In the genomic region with DNA sequence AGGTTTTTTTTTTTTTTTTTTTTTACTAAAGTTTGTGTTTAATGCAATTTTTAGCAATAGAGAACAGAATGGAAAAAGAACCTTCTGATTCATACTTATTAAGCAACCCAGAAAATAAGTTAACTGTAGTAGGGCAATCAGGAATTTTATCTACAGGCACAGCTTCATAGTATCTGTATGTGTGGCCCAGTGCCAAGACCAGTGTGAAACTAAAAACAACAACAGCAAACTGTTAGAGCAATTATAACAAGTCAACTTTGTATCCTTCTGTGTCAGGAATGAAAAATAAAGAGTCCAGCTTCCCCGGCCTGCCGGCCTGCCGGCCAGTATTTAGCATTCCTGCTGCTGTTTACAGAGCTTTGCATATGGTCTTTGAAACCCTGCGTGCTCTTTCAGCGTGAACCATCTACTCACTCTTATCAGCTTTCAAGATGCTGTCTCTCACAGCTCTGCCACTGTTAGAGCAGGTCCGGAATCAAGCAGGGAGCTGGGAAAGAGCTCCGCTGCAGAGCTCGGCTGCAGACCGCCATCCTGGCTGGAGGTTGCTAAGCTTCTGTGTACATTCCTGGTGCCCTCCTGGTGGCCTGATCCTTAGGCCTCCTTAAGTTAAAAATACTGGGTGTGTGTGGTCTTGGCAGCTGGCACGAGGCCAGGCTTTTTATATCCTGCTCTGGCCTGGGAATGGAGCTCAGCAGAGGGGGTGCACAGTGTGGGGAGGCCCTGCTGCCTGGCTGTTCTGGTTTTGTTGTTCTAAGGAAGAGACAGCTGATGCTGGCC, we compare ENCODE assay signal across 8 mouse cellular contexts.
DNase-seq lines count a peak whose midpoint lies in the region; ATAC-seq and TF ChIP-seq lines count a peak whose summit lies in the region.

No protein-coding gene starts in this region.

- no peaks in the 10 kb centered on the region for H3K36me3 ChIP-seq in embryonic facial prominence, embryonic 14.5 days (ENCODE audit: control insufficient read depth, insufficient read depth, low read length)
- no peaks in the 10 kb centered on the region for H3K36me3 ChIP-seq in heart, embryonic 15.5 days
- no peaks in the 10 kb centered on the region for H3K36me3 ChIP-seq in kidney, postnatal 0 days (ENCODE audit: insufficient read depth, low read length)

- peak; percentile 48 for DNase-seq in 3T3-L1 (ENCODE audit: low read depth, low spot score)
- peak; percentile 59 for DNase-seq in adrenal gland, postnatal 14 days
- DNase-seq in embryonic facial prominence, embryonic 14.5 days (ENCODE audit: low spot score), result peak; percentile 93
- peak; percentile 86 for DNase-seq in kidney, postnatal 0 days (ENCODE audit: low spot score)
- DNase-seq in lung, postnatal 25 days (ENCODE audit: low spot score), result peak; percentile 45
- DNase-seq in right cerebral cortex, adult 2 months (ENCODE audit: low spot score in 2 of 2), result peak; percentile 26 to 42
- DNase-seq in T-cell, adult 2 months (ENCODE audit: low spot score), result no peak

- no peaks in the 10 kb centered on the region for H3K9me3 ChIP-seq in embryonic facial prominence, embryonic 14.5 days (ENCODE audit: control insufficient read depth, low read length)
- H3K9me3 ChIP-seq in heart, embryonic 15.5 days (replicated peaks), result no peaks in the 10 kb centered on the region
- H3K9me3 ChIP-seq in kidney, postnatal 0 days (replicated peaks; ENCODE audit: low read length), result no peaks in the 10 kb centered on the region

- no peak overlapping the region for H3K9ac ChIP-seq in embryonic facial prominence, embryonic 14.5 days (ENCODE audit: low read depth, low read length)
- H3K9ac ChIP-seq in heart, embryonic 15.5 days, result no peak overlapping the region
- H3K9ac ChIP-seq in kidney, postnatal 0 days (ENCODE audit: low read depth, low read length), result no peak overlapping the region

- H3K4me3 ChIP-seq in embryonic facial prominence, embryonic 14.5 days (ENCODE audit: low read depth, low read length), result no peak overlapping the region
- H3K4me3 ChIP-seq in heart, embryonic 15.5 days, result peak overlapping the region; percentile 20
- no peak overlapping the region for H3K4me3 ChIP-seq in kidney, postnatal 0 days (replicated peaks; ENCODE audit: low read depth, low read length)

- H3K4me1 ChIP-seq in embryonic facial prominence, embryonic 14.5 days (ENCODE audit: control insufficient read depth, insufficient read depth, low read length), result peaks cover 46% of the 10 kb centered on the region
- peaks cover 83% of the 10 kb centered on the region for H3K4me1 ChIP-seq in heart, embryonic 15.5 days (replicated peaks)
- peaks cover 46% of the 10 kb centered on the region for H3K4me1 ChIP-seq in kidney, postnatal 0 days (replicated peaks; ENCODE audit: insufficient read depth, low read length)

- TF ChIP-seq CTCF in kidney, postnatal 0 days (IDR thresholded peaks at IDR 0.05; ENCODE audit: low read depth), result peak; percentile 24; the same call in 1 of the 2 replicates

- peak; percentile 88 for ATAC-seq in embryonic facial prominence, embryonic 14.5 days (ENCODE audit: low read depth)
- ATAC-seq in heart, embryonic 15.5 days (replicated peaks; ENCODE audit: insufficient number of reproducible peaks, insufficient read depth, low FRiP score, low read depth), result peak; percentile 84
- peak; percentile 73 for ATAC-seq in kidney, postnatal 0 days (replicated peaks; ENCODE audit: low FRiP score, low read depth)

- peak overlapping the region; percentile 33 for H3K4me2 ChIP-seq in embryonic facial prominence, embryonic 14.5 days (ENCODE audit: low read depth, low read length)
- peak overlapping the region; percentile 48 for H3K4me2 ChIP-seq in heart, embryonic 15.5 days
- peak overlapping the region; percentile 39 for H3K4me2 ChIP-seq in kidney, postnatal 0 days (ENCODE audit: low read length)

- WGBS in embryonic facial prominence, embryonic 14.5 days, result 5% methylated on average over 10 of the region's 10 CpGs
- WGBS in heart, embryonic 15.5 days, result 11% methylated on average over 10 of the region's 10 CpGs
- 3% methylated on average over 10 of the region's 10 CpGs for WGBS in kidney, postnatal 0 days

- no peaks in the 10 kb centered on the region for H3K27me3 ChIP-seq in embryonic facial prominence, embryonic 14.5 days (replicated peaks; ENCODE audit: control insufficient read depth, insufficient read depth, low read length)
- no peaks in the 10 kb centered on the region for H3K27me3 ChIP-seq in heart, embryonic 15.5 days
- no peaks in the 10 kb centered on the region for H3K27me3 ChIP-seq in kidney, postnatal 0 days (ENCODE audit: insufficient read depth, low read length)

- H3K27ac ChIP-seq in embryonic facial prominence, embryonic 14.5 days (replicated peaks; ENCODE audit: low read depth, low read length), result peak overlapping the region; percentile 56
- H3K27ac ChIP-seq in heart, embryonic 15.5 days, result peak overlapping the region; percentile 68
- peak overlapping the region; percentile 82 for H3K27ac ChIP-seq in kidney, postnatal 0 days
